Comparison of ENCODE assay signal across 18 mouse cellular contexts in the genomic region with DNA sequence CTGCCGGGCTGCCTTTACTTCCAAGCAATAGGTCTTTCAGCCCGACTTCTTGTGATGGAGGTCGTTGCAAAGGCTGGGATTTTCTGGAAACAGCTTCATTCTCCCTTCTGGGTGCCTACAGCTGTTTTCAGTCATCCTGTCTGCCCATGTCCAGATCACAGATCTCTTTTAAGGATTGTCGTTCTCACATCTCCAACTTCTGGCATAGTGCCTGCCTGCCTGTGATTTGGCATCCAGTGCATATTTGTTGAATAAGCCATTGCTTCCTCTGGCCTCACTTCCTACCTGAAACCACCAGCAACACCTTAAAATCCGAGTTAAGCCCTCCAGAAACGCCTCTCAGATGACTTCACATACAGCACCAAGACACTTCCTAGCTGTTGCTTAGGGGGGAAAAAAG.
"Had no signal": no experiment of that assay in that cellular context is flagged by ENCODE, and none has a peak within 500 bp of the region (broad histone marks: within the 10 kb centered on the region; RNA-seq: fewer than 3 reads in every experiment).

No protein-coding gene starts in this region.

- H3K9me3 ChIP-seq: intestine, embryonic 15.5 days; kidney, embryonic 15.5 days; limb, embryonic 10.5 days; limb, embryonic 13.5 days; liver, embryonic 12.5 days; liver, embryonic 15.5 days; megakaryocyte, embryonic 14.5 days; midbrain, embryonic 10.5 days; midbrain, embryonic 15.5 days had no signal

- H3K36me3 ChIP-seq: intestine, embryonic 15.5 days; kidney, embryonic 15.5 days; limb, embryonic 10.5 days; limb, embryonic 13.5 days; liver, embryonic 12.5 days; liver, embryonic 15.5 days; midbrain, embryonic 10.5 days; midbrain, embryonic 15.5 days had no signal

- DNase-seq: kidney, adult 11 months; kidney, adult 8-10 months; kidney, postnatal 10 days; layer of hippocampus, adult 9-11 months; liver; lung, adult 2 months; thymus, adult 18-20 months; thymus, postnatal 36 days had no signal

- H3K4me1 ChIP-seq: intestine, embryonic 15.5 days; kidney, embryonic 15.5 days; liver, embryonic 12.5 days; liver, embryonic 15.5 days; megakaryocyte, embryonic 14.5 days had no signal

- H3K9ac ChIP-seq: intestine, embryonic 15.5 days; kidney, embryonic 15.5 days; limb, embryonic 13.5 days; liver, embryonic 12.5 days; liver, embryonic 15.5 days; midbrain, embryonic 15.5 days had no signal

- H3K4me3 ChIP-seq: intestine, embryonic 15.5 days; kidney, embryonic 15.5 days; layer of hippocampus, adult 2 months; limb, embryonic 10.5 days; limb, embryonic 13.5 days; liver, embryonic 12.5 days; liver, embryonic 15.5 days; megakaryocyte, embryonic 14.5 days; midbrain, embryonic 10.5 days; midbrain, embryonic 15.5 days had no signal

- H3K27me3 ChIP-seq: midbrain, embryonic 15.5 days had no signal

- H3K4me2 ChIP-seq: intestine, embryonic 15.5 days; kidney, embryonic 15.5 days; limb, embryonic 13.5 days; liver, embryonic 12.5 days; liver, embryonic 15.5 days; midbrain, embryonic 15.5 days had no signal

- ATAC-seq: intestine, embryonic 15.5 days; liver, embryonic 12.5 days; midbrain, embryonic 15.5 days had no signal

- H3K27ac ChIP-seq: intestine, embryonic 15.5 days; kidney, embryonic 15.5 days; layer of hippocampus, adult 2 months; limb, embryonic 10.5 days; limb, embryonic 13.5 days; liver, embryonic 12.5 days; liver, embryonic 15.5 days; midbrain, embryonic 10.5 days; midbrain, embryonic 15.5 days had no signal
